Mouse (Mus musculus): ENCODE measurements around the gene Spock2. TPM values are rescaled to one million over a fixed set of nuclear protein-coding genes. Genes with fewer than 3 reads are reported as not detected.

Gene Spock2
- polyA plus RNA-seq, 1 experiment = 499 TPM

DNA sequence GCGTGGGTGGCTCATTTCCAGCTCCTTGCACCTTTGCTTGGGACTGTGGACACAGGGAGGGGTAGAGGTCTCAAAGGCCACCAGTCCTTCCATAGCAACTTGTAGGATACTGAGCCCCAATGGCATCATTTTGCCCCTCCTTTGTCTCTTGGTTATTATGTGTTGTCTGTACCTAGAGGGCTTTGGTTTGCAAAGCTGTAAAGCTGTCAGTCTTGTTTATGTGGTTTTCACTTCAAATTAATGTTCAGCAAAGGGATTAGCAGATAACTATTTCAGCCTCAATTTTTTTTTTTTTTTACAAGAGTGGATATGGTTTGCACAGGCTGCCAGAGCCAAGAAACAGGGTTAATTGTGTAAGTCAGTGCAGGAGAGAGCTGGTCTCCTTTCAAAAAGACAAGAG is 9.7 kb upstream of the Spock2 start:
- peaks cover 6% of the 10 kb centered on the region for H3K4me1 ChIP-seq (ENCODE audit: control insufficient read depth, insufficient read depth, low read length)
- DNase-seq = no peak
- no peaks in the 10 kb centered on the region for H3K27me3 ChIP-seq (ENCODE audit: control insufficient read depth, insufficient read depth, low read length)
- no peak overlapping the region for H3K27ac ChIP-seq (ENCODE audit: insufficient read depth, low read length)
- no peak overlapping the region for H3K4me3 ChIP-seq (replicated peaks; ENCODE audit: insufficient read depth, low read depth, low read length)
- TF ChIP-seq POLR2A (IDR thresholded peaks at IDR 0.05; ENCODE audit: borderline replicate concordance, insufficient read depth, low read length) = no peak
- no peak for TF ChIP-seq CTCF (IDR thresholded peaks at IDR 0.05; ENCODE audit: borderline replicate concordance, insufficient read depth, low read depth, low read length)
- 76% methylated on average over 1 of the region's 1 CpGs for WGBS

DNA sequence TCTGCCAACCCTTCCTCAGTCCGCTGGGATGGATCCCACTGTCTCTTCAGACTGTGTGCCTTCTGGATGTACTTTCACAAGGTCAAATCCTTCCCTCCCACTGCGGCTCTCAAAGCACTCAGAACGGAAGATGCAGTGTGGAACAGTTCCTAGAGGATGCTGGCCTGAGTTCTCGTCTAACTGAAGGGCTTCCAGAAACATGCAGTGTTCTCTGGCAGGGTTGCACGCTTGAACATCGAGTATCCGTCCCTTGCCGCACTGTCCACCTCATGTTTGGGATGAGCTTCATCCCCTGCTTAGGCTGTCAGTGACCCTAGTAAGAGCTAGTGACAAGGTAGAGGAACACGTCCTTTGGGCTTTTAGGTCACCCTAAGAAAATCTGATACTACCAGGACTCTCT is 8.9 kb upstream of the Spock2 start:
- DNase-seq = no peak
- Histone ChIP-seq H3K4me1 (ENCODE audit: control insufficient read depth, insufficient read depth, low read length) (peaks cover 6% of the 10 kb centered on the region), H3K27me3 (ENCODE audit: control insufficient read depth, insufficient read depth, low read length) (no peaks in the 10 kb centered on the region), H3K27ac (ENCODE audit: insufficient read depth, low read length) (no peak overlapping the region), H3K4me3 (replicated peaks; ENCODE audit: insufficient read depth, low read depth, low read length) (no peak overlapping the region)
- 27% methylated on average over 9 of the region's 9 CpGs for WGBS
- TF ChIP-seq CTCF (IDR thresholded peaks at IDR 0.05; ENCODE audit: borderline replicate concordance, insufficient read depth, low read depth, low read length) (no peak), POLR2A (IDR thresholded peaks at IDR 0.05; ENCODE audit: borderline replicate concordance, insufficient read depth, low read length) (no peak)

DNA sequence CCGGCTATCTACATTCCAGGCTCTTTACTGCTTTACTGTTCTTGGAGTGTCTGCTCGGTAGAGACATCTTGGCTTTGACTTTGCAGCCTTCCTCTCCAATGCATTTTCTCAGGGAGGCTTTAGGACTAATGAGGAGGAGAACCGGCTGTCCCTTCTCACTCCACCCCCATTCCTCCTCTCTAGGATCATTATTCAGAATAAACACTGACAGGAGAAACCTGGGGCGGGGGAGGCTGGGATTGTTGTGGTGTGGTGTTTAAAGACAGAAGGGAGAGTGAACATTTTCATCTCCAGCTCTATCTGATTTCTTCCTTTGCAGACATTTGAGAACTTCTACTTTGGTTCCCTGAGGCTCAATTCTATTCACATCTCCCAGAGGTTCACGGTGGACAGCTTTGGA is 8.2 kb upstream of the Spock2 start:
- Histone ChIP-seq H3K4me3 (replicated peaks; ENCODE audit: insufficient read depth, low read depth, low read length) (no peak overlapping the region), H3K4me1 (ENCODE audit: control insufficient read depth, insufficient read depth, low read length) (peaks cover 6% of the 10 kb centered on the region), H3K27me3 (ENCODE audit: control insufficient read depth, insufficient read depth, low read length) (no peaks in the 10 kb centered on the region), H3K27ac (ENCODE audit: insufficient read depth, low read length) (no peak overlapping the region)
- 89% methylated on average over 5 of the region's 5 CpGs for WGBS
- TF ChIP-seq CTCF (IDR thresholded peaks at IDR 0.05; ENCODE audit: borderline replicate concordance, insufficient read depth, low read depth, low read length) (no peak), POLR2A (IDR thresholded peaks at IDR 0.05; ENCODE audit: borderline replicate concordance, insufficient read depth, low read length) (no peak)
- no peak for DNase-seq

DNA sequence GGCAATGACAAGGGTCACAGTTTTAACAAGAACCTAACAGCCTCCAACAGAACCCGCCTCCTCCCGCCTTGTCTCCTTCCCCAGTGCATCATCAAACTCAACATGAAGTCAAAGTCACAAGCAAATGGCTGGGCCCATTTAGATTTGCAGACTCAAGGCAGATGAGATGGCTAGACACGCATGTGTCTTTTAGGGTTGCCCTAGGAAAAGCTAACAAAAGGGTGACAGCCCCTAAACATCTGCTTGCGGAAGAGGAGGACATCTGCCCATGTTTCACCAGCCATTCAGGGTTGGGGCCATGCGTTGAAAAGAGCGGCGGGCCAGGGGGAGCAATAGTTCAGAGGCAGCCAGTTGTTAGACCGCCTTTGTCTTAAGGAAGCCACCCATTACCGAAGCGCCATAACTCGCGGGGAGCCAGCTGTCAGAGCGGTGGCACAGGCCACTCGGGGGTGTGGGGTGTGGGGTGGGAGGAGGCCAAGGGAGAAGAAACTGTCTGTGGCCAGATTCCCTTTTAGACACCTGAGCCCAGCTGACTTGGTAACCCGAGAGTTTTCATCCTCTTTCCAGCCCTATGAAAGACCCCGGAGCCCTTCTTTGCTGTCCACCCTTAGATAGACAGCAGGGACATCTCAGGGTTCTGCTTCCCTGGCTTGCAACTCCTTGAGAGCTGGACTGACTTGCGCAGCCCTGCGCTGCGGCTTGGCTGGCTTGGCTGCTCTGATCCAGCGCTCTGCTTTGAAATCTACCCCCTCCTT is 451 bp upstream of the Spock2 start:
- Histone ChIP-seq H3K4me1 (ENCODE audit: control insufficient read depth, insufficient read depth, low read length) (peaks cover 9% of the 10 kb centered on the region), H3K27ac (ENCODE audit: insufficient read depth, low read length) (peak overlapping the region; percentile 96), H3K4me3 (replicated peaks; ENCODE audit: insufficient read depth, low read depth, low read length) (peak overlapping the region; percentile 99), H3K27me3 (ENCODE audit: control insufficient read depth, insufficient read depth, low read length) (no peaks in the 10 kb centered on the region)
- 25% methylated on average over 20 of the region's 20 CpGs for WGBS
- DNase-seq = no peak
- TF ChIP-seq CTCF (IDR thresholded peaks at IDR 0.05; ENCODE audit: borderline replicate concordance, insufficient read depth, low read depth, low read length) = no peak
- no peak for TF ChIP-seq POLR2A (IDR thresholded peaks at IDR 0.05; ENCODE audit: borderline replicate concordance, insufficient read depth, low read length)

DNA sequence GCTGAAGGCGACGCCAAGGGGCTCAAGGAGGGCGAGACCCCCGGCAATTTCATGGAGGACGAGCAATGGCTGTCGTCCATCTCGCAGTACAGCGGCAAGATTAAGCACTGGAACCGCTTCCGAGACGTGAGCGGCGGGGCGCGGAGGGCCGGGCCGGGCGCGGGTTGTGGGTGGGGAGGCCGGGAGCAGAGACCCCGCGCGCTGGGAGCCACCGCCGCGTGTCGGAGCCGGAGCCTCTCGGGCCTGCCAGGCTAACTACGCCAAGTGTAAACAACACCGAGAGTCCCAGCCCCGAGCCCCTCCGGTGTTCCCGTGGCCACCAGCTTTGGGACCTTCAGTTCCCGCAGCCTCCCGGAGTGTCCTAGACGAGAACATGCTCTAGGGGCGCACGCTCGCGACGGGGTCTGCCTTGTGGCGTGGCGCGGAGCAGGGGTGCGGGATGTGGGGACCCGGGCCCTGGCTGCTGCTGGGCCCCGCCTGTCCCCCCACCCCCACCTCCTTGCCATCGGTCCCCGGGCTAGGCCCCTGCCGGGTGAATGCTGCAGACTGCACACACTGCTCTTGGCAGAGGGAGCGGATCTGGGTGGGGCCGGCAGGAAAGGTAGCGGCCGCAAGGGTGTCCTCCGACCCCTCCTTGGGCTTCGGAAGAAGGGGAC is 640 bp downstream of the Spock2 start:
- H3K27me3 ChIP-seq (ENCODE audit: control insufficient read depth, insufficient read depth, low read length) = no peaks in the 10 kb centered on the region
- TF ChIP-seq CTCF (IDR thresholded peaks at IDR 0.05; ENCODE audit: borderline replicate concordance, insufficient read depth, low read depth, low read length) (no peak; the same call in 1 of the 2 replicates), POLR2A (IDR thresholded peaks at IDR 0.05; ENCODE audit: borderline replicate concordance, insufficient read depth, low read length) (no peak)
- peak overlapping the region; percentile 99 for H3K4me3 ChIP-seq (replicated peaks; ENCODE audit: insufficient read depth, low read depth, low read length)
- DNase-seq = peak; percentile 68 to 78
- under 1% methylated on average over 57 of the region's 57 CpGs for WGBS
- H3K4me1 ChIP-seq (ENCODE audit: control insufficient read depth, insufficient read depth, low read length) = peaks cover 20% of the 10 kb centered on the region
- peak overlapping the region; percentile 96 for H3K27ac ChIP-seq (ENCODE audit: insufficient read depth, low read length)

DNA sequence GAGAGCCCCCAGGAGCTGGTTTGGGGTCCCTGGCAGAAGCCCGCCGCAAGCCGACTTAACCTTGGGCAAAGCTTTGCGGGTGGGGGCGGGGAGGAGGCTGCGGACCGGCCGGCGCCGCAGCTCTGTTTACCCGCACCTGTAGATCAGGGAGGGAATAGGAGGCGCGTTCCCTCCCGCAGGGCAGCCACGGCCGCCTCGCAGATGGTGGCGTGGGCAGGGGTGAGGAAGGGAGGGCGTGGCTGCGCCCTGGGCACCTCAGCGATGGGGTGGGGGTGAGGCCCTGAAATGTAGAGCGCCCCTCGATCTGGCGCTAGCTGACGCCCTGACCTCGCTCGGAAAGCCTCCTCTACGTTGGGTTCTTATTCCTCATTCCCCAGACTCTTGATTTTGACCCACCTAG is 1.4 kb downstream of the Spock2 start:
- TF ChIP-seq POLR2A (IDR thresholded peaks at IDR 0.05; ENCODE audit: borderline replicate concordance, insufficient read depth, low read length) = 0 out of 2 replicates have a peak, but pooled peaks have one; percentile 18
- TF ChIP-seq CTCF (IDR thresholded peaks at IDR 0.05; ENCODE audit: borderline replicate concordance, insufficient read depth, low read depth, low read length) = no peak
- Histone ChIP-seq H3K4me1 (ENCODE audit: control insufficient read depth, insufficient read depth, low read length) (peaks cover 23% of the 10 kb centered on the region), H3K4me3 (replicated peaks; ENCODE audit: insufficient read depth, low read depth, low read length) (peak overlapping the region; percentile 99), H3K27ac (ENCODE audit: insufficient read depth, low read length) (peak overlapping the region; percentile 96), H3K27me3 (ENCODE audit: control insufficient read depth, insufficient read depth, low read length) (no peaks in the 10 kb centered on the region)
- WGBS = 2% methylated on average over 28 of the region's 28 CpGs
- DNase-seq = peak; percentile 81 to 84

DNA sequence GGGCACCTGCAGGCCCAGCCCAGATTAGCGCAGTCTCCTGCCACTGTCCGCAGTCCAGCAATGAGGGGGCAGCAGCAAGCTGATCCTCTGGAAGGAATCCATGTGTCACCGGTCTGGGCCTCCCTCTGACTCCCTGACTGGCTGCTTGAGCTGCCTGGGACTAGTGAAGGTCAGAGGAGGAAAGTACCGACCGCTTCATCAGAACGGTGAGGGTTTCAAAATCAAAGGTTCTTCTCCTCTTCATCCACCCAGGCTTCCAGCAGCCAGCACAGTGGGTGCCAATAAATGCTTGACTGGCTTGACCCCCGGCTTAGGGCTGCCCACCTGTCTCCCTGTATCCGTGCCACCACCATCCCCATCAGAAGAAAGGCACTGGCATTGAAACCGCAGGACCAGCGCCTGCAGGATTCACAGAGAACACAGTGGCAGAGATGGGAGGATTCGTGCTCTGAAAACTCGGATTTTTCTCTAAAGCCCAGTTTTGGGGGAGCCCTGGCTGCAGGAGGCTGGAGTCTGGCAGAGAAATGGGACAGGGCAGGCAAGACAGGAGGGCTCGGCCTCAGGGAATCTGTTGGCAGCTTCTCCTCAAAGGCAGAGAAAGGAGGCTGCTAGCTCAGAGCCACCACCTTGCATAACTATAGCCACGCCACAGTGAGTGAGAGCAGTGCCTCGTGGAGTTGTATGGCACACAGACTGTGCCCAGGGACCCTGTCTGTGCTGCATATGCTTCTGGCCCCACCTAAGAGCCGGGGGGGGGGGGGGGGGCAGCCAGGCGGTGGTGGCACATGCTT is 2.5 kb downstream of the Spock2 start:
- WGBS = 8% methylated on average over 17 of the region's 17 CpGs
- peaks cover 32% of the 10 kb centered on the region for H3K4me1 ChIP-seq (ENCODE audit: control insufficient read depth, insufficient read depth, low read length)

More for the DNA sequence above, 2.5 kb downstream of the Spock2 start:
- no peak for TF ChIP-seq CTCF (IDR thresholded peaks at IDR 0.05; ENCODE audit: borderline replicate concordance, insufficient read depth, low read depth, low read length)
- TF ChIP-seq POLR2A (IDR thresholded peaks at IDR 0.05; ENCODE audit: borderline replicate concordance, insufficient read depth, low read length) = no peak
- H3K27ac ChIP-seq (ENCODE audit: insufficient read depth, low read length) = peak overlapping the region; percentile 96
- peak; percentile 82 for DNase-seq
- peak overlapping the region; percentile 99 for H3K4me3 ChIP-seq (replicated peaks; ENCODE audit: insufficient read depth, low read depth, low read length)
- no peaks in the 10 kb centered on the region for H3K27me3 ChIP-seq (ENCODE audit: control insufficient read depth, insufficient read depth, low read length)

Data from cerebellum, adult 2 months (tissue).